Mouse (Mus musculus) neural tube, embryonic 13.5 days (tissue): ENCODE results near the gene Cbx1. TPM values are rescaled to one million over a fixed set of nuclear protein-coding genes. Genes with fewer than 3 reads are reported as not detected.
"Not testable (repeated sequence)": the region's sequence is repeated elsewhere in the genome, so short reads cannot be mapped to it uniquely, and the experiment has no call there.

ENCODE experiments used
- ATAC-seq: fragments of 200-750 bp; cut with Nextera tagmentation; 2 replicates; pipeline ENCODE4 v1.8.0; 2017; ENCODE audit warnings: low read depth, mild to moderate bottlenecking, moderate TSS enrichment, moderate library complexity
- H3K27ac ChIP-seq: fragments of 300-500 bp; sonication (generic); replicated peaks from 2 replicates; pipeline ENCODE4 v1.5.1; 2015; ENCODE audit warnings: moderate library complexity, mild to moderate bottlenecking, inconsistent platforms
- H3K27me3 ChIP-seq: fragments of 300-500 bp; sonication (generic); 2 replicates; pipeline ENCODE4 v1.6.1; 2015; ENCODE audit warnings: mild to moderate bottlenecking, inconsistent platforms
- H3K36me3 ChIP-seq: fragments of 300-500 bp; sonication (generic); 2 replicates; pipeline ENCODE4 v1.6.1; 2015; ENCODE audit warnings: mild to moderate bottlenecking, inconsistent platforms
- H3K4me1 ChIP-seq: fragments of 300-500 bp; sonication (generic); replicated peaks from 2 replicates; pipeline ENCODE4 v1.6.1; 2015; ENCODE audit warnings: inconsistent platforms
- H3K4me2 ChIP-seq: fragments of 300-500 bp; sonication (generic); 2 replicates; pipeline ENCODE4 v1.6.1; 2015; ENCODE audit warnings: inconsistent platforms, mild to moderate bottlenecking, moderate library complexity
- H3K4me3 ChIP-seq: fragments of 300-500 bp; sonication (generic); 2 replicates; pipeline ENCODE4 v1.5.1; 2015; ENCODE audit warnings: mild to moderate bottlenecking, inconsistent platforms
- H3K9ac ChIP-seq: fragments of 300-500 bp; sonication (generic); 2 replicates; pipeline ENCODE4 v1.6.1; 2015; ENCODE audit warnings: moderate library complexity, mild to moderate bottlenecking, inconsistent platforms
- H3K9me3 ChIP-seq: fragments of 300-500 bp; sonication (generic); 2 replicates; pipeline ENCODE4 v1.6.1; 2016; ENCODE audit warnings: inconsistent platforms
- WGBS: fragments of 180-500 bp; shearing (Covaris S2); methylation state at CpG from one replicate; pipeline ENCODE4 v1.1.7; 2015; 5-methylcytosine and 5-hydroxymethylcytosine counted together
- microRNA counts: library from miRNA; unstranded; fragments of <30 nt; microRNA quantifications from one replicate; lab custom pipeline; 2016
- microRNA-seq: library from miRNA; unstranded; fragments of <30 nt; microRNA quantifications from one replicate; pipeline ENCODE4, GENCODE M21; 2016
- polyA plus RNA-seq: library from polyadenylated mRNA; unstranded; fragments of >200 nt; fragmentation: Nextera tagmentation; extraction: Ambion mirVana; gene quantifications from 2 replicates; pipeline ENCODE4 v1.2.1, GENCODE M21; 2015

Cbx1 gene
- polyA plus RNA-seq, 1 experiment from 2014 or later: 91.6 TPM

- not testable (repeated sequence) for ATAC-seq, H3K9me3 ChIP-seq, H3K9ac ChIP-seq, H3K36me3 ChIP-seq, H3K27ac ChIP-seq
- H3K4me2 ChIP-seq: peak overlapping the region; percentile 68
- peak overlapping the region; percentile 45; the same call in 1 of the 2 replicates for H3K4me3 ChIP-seq
- 79% methylated on average over 5 of the region's 5 CpGs for WGBS
- peaks cover 17% of the 10 kb centered on the region for H3K4me1 ChIP-seq
- peaks cover 15% of the 10 kb centered on the region for H3K27me3 ChIP-seq
Observed at GRCm38 (mm10) chr11:96849145-96849544, 60.2 kb downstream of the Cbx1 start.

- peak; percentile 67 for ATAC-seq
- no peaks in the 10 kb centered on the region for H3K9me3 ChIP-seq
- 0 out of 2 replicates have a peak within 1 kb of the TSS, but pooled peaks have one; percentile 18 for H3K27ac ChIP-seq
- peaks cover 15% of the 10 kb centered on the region for H3K27me3 ChIP-seq
- peaks cover 17% of the 10 kb centered on the region for H3K4me1 ChIP-seq
- no peaks in the 10 kb centered on the region for H3K36me3 ChIP-seq
- H3K4me2 ChIP-seq: peak within 1 kb of the TSS; percentile 68
- peak within 1 kb of the TSS; percentile 45 for H3K4me3 ChIP-seq
- 2% methylated on average over 56 of the region's 60 CpGs for WGBS
- peak within 1 kb of the TSS; percentile 73 for H3K9ac ChIP-seq
Observed at GRCm38 (mm10) chr11:96849681-96850467, 60.9 kb downstream of the Cbx1 start, which contains the start of gene Copz2. Gene Copz2, plus strand, starts transcription at chr11:96849870.

- Histone ChIP-seq H3K27me3 (no peaks in the 10 kb centered on the region), H3K4me1 (peaks cover 18% of the 10 kb centered on the region), H3K9me3 (no peaks in the 10 kb centered on the region), H3K27ac (no peak overlapping the region), H3K4me2 (no peak overlapping the region), H3K9ac (no peak overlapping the region), H3K4me3 (no peak overlapping the region), H3K36me3 (no peaks in the 10 kb centered on the region)
- no peak for ATAC-seq
- 86% methylated on average over 5 of the region's 5 CpGs for WGBS
Observed at GRCm38 (mm10) chr11:96857446-96857845, 68.5 kb downstream of the Cbx1 start.

MicroRNAs encoded within 50 kb of the gene (microRNA counts, 519-probe panel; counts per million panel counts)
- 4,034 counts per million, percentile 65 among the panel's probes with 10 or more counts for microRNA mmu-miR-152 (lab: Ali Mortazavi, UCI)

Small RNA genes within 50 kb of the gene (microRNA-seq; reads per million reads assigned to microRNA genes)
- 33.2 reads per million, percentile 39 among the genes with 10 or more reads in this experiment for gene Mir152

Other genes with a start within 250 kb of the Cbx1 start
- gene Snx11, start 11.6 kb upstream of the Cbx1 start, polyA plus RNA-seq: 78.0 and 84.2 TPM in 2 replicates
- 66.2 and 66.5 TPM in 2 replicates for gene Nfe2l1, start 40.8 kb downstream of the Cbx1 start, polyA plus RNA-seq
- gene Copz2, start 60.7 kb downstream of the Cbx1 start, polyA plus RNA-seq: 36.6 and 43.2 TPM in 2 replicates
- gene Cdk5rap3, start 127.4 kb downstream of the Cbx1 start, polyA plus RNA-seq: 79.2 and 92.0 TPM in 2 replicates
- 0.21 TPM in 1 of 2 replicates, not detected in the other for gene Prr15l, start 139.0 kb downstream of the Cbx1 start, polyA plus RNA-seq
- 18.5 and 22.3 TPM in 2 replicates for gene Pnpo, start 154.9 kb downstream of the Cbx1 start, polyA plus RNA-seq
- 15.9 and 16.7 TPM in 2 replicates for gene Sp2, start 193.8 kb downstream of the Cbx1 start, polyA plus RNA-seq
- gene Sp6, start 224.3 kb downstream of the Cbx1 start, polyA plus RNA-seq: 0.17 and 0.29 TPM in 2 replicates
- gene Scrn2, start 240.8 kb downstream of the Cbx1 start, polyA plus RNA-seq: 13.7 and 15.0 TPM in 2 replicates